Mouse (Mus musculus): ENCODE data around the gene Mtrf1.

DNA sequence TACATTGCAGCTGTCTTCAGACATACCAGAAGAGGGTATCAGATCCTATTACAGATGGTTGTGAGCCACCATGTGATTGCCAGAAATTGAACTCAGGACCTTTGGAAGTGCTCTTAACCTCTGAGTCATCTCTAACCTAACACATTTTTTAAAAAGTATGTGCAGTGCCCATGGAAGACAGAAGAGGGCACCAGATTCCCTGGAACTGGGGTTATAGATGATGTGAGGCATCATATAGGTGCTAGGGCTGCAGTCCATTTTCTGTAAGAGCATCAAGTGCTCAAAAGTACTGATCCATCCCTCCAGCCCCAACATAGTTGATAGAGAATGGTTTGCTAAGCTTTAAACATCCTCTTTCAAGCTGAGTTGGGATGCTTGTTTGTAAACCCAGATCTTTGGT is 3.0 kb upstream of the Mtrf1 start:
- TF ChIP-seq CTCF (IDR thresholded peaks at IDR 0.05; ENCODE audit: low read depth, low read length) (peak; percentile 58), POLR2A (IDR thresholded peaks at IDR 0.05; ENCODE audit: extremely low read depth, insufficient read depth, low read length) (no peak)
